Mouse (Mus musculus) intestine, embryonic 14.5 days (tissue): ENCODE measurements around the gene Sptbn2. TPM values are rescaled to one million over a fixed set of nuclear protein-coding genes. Genes with fewer than 3 reads are reported as not detected.

ENCODE experiments used
- ATAC-seq: fragments of 200-750 bp; cut with Nextera tagmentation; replicated peaks from 2 replicates; pipeline ENCODE4 v1.8.0; 2017; ENCODE audit warnings: low read depth, moderate number of reproducible peaks, moderate TSS enrichment, moderate library complexity; ENCODE audit not compliant: low FRiP score, low TSS enrichment
- DNase-seq: peaks from one replicate; pipeline ENCODE4 v3.0.0-alpha.2; 2018; ENCODE audit warnings: low spot score
- H3K27ac ChIP-seq: fragments of 300-500 bp; sonication (generic); 2 replicates; pipeline ENCODE4 v1.5.1; 2014; ENCODE audit warnings: low read depth, mild to moderate bottlenecking, control low read depth
- H3K27me3 ChIP-seq: fragments of 300-500 bp; sonication (generic); replicated peaks from 2 replicates; pipeline ENCODE4 v1.6.1; 2014; ENCODE audit warnings: low read length, control low read depth; ENCODE audit not compliant: control insufficient read depth, insufficient read depth
- H3K36me3 ChIP-seq: fragments of 300-500 bp; sonication (generic); 2 replicates; pipeline ENCODE4 v1.6.1; 2014; ENCODE audit warnings: low read length, control low read depth; ENCODE audit not compliant: control insufficient read depth, insufficient read depth
- H3K4me1 ChIP-seq: fragments of 300-500 bp; sonication (generic); replicated peaks from 2 replicates; pipeline ENCODE4 v1.6.1; 2014; ENCODE audit warnings: low read length, control low read depth, mixed read lengths; ENCODE audit not compliant: control insufficient read depth, insufficient read depth
- H3K4me2 ChIP-seq: fragments of 300-500 bp; sonication (generic); 2 replicates; pipeline ENCODE4 v1.6.1; 2014; ENCODE audit warnings: low read length
- H3K4me3 ChIP-seq: fragments of 300-500 bp; sonication (generic); 2 replicates; pipeline ENCODE4 v1.5.1; 2014; ENCODE audit warnings: low read depth, low read length, control low read depth, mixed read lengths
- H3K9ac ChIP-seq: fragments of 300-500 bp; sonication (generic); 2 replicates; pipeline ENCODE4 v1.6.1; 2014; ENCODE audit warnings: mild to moderate bottlenecking, low read length
- H3K9me3 ChIP-seq: fragments of 300-500 bp; sonication (generic); 2 replicates; pipeline ENCODE4 v1.6.1; 2016; ENCODE audit warnings: low read length, control low read depth; ENCODE audit not compliant: control insufficient read depth
- WGBS: fragments of 180-500 bp; shearing (Covaris S2); extraction: QIAGEN DNeasy Blood & Tissue Kit; methylation state at CpG from one replicate; pipeline ENCODE4 v1.1.7; 2014; 5-methylcytosine and 5-hydroxymethylcytosine counted together
- polyA plus RNA-seq: library from polyadenylated mRNA; unstranded; fragments of >200 nt; fragmentation: Nextera tagmentation; extraction: Ambion mirVana; gene quantifications from 2 replicates; pipeline ENCODE4 v1.2.1, GENCODE M21; 2014

Gene Sptbn2
- polyA plus RNA-seq, 1 experiment from 2014 or later, result 2.1 TPM

GRCm38 (mm10) chr19:4699821-4700220, 11.1 kb upstream of the Sptbn2 start:
- no peak overlapping the region for H3K4me2 ChIP-seq
- no peak overlapping the region for H3K4me3 ChIP-seq
- no peaks in the 10 kb centered on the region for H3K9me3 ChIP-seq
- H3K9ac ChIP-seq, result no peak overlapping the region
- H3K27me3 ChIP-seq, result peaks cover 42% of the 10 kb centered on the region
- ATAC-seq (no peak), DNase-seq (no peak)
- 47% methylated on average over 5 of the region's 5 CpGs for WGBS
- H3K4me1 ChIP-seq, result peaks cover 9% of the 10 kb centered on the region; the same call in 1 of the 2 replicates
- no peak overlapping the region for H3K27ac ChIP-seq
- no peaks in the 10 kb centered on the region for H3K36me3 ChIP-seq

- peaks cover 42% of the 10 kb centered on the region for H3K27me3 ChIP-seq
- WGBS, result 67% methylated on average over 8 of the region's 8 CpGs
- H3K9ac ChIP-seq, result no peak overlapping the region
- H3K9me3 ChIP-seq, result no peaks in the 10 kb centered on the region
- no peaks in the 10 kb centered on the region for H3K36me3 ChIP-seq
- H3K27ac ChIP-seq, result no peak overlapping the region
- DNase-seq, result no peak
- no peak overlapping the region for H3K4me3 ChIP-seq
- ATAC-seq, result no peak
- no peak overlapping the region for H3K4me2 ChIP-seq
- peaks cover 9% of the 10 kb centered on the region; the same call in 1 of the 2 replicates for H3K4me1 ChIP-seq
These were observed 10.3 kb upstream of the Sptbn2 start for GRCm38 (mm10) chr19:4700656-4701055.

GRCm38 (mm10) chr19:4701221-4701620, 9.7 kb upstream of the Sptbn2 start:
- WGBS, result 55% methylated on average over 7 of the region's 7 CpGs

GRCm38 (mm10) chr19:4708765-4709164, 2.2 kb upstream of the Sptbn2 start:
- Histone ChIP-seq H3K27me3 (peaks cover 42% of the 10 kb centered on the region), H3K9ac (no peak overlapping the region), H3K9me3 (no peaks in the 10 kb centered on the region), H3K4me1 (0 out of 2 replicates have a peak, but pooled peaks cover 2% of the 10 kb centered on the region), H3K4me2 (no peak overlapping the region), H3K36me3 (no peaks in the 10 kb centered on the region), H3K4me3 (no peak overlapping the region), H3K27ac (no peak overlapping the region)
- WGBS, result 80% methylated on average over 10 of the region's 10 CpGs
- no peak for ATAC-seq
- DNase-seq, result no peak

More at GRCm38 (mm10) chr19:4701221-4701620, 9.7 kb upstream of the Sptbn2 start:
- Histone ChIP-seq H3K4me1 (peaks cover 9% of the 10 kb centered on the region; the same call in 1 of the 2 replicates), H3K9me3 (no peaks in the 10 kb centered on the region), H3K36me3 (no peaks in the 10 kb centered on the region), H3K4me2 (no peak overlapping the region), H3K4me3 (no peak overlapping the region), H3K9ac (no peak overlapping the region), H3K27ac (no peak overlapping the region), H3K27me3 (peaks cover 42% of the 10 kb centered on the region)
- no peak for DNase-seq
- no peak for ATAC-seq

- ATAC-seq (peak; percentile 55; the same call in 1 of the 2 replicates), DNase-seq (peak; percentile 66)
- 1% methylated on average over 61 of the region's 65 CpGs for WGBS
- H3K4me3 ChIP-seq, result peak overlapping the region; percentile 61
- no peaks in the 10 kb centered on the region for H3K36me3 ChIP-seq
- H3K27ac ChIP-seq, result no peak overlapping the region
- H3K9ac ChIP-seq, result peak overlapping the region; percentile 57
- 0 out of 2 replicates have a peak, but pooled peaks cover 2% of the 10 kb centered on the region for H3K4me1 ChIP-seq
- peak overlapping the region; percentile 99 for H3K4me2 ChIP-seq
- H3K27me3 ChIP-seq, result peaks cover 54% of the 10 kb centered on the region
- H3K9me3 ChIP-seq, result no peaks in the 10 kb centered on the region
These were observed 711 bp downstream of the Sptbn2 start for GRCm38 (mm10) chr19:4711601-4712155.

- H3K9me3 ChIP-seq, result no peaks in the 10 kb centered on the region
- peak; percentile 73 for DNase-seq
- no peaks in the 10 kb centered on the region for H3K36me3 ChIP-seq
- no peak overlapping the region for H3K27ac ChIP-seq
- ATAC-seq, result peak; percentile 15; the same call in 1 of the 2 replicates
- peak overlapping the region; percentile 57 for H3K9ac ChIP-seq
- 0 out of 2 replicates have a peak, but pooled peaks cover 2% of the 10 kb centered on the region for H3K4me1 ChIP-seq
- peak overlapping the region; percentile 61 for H3K4me3 ChIP-seq
- under 1% methylated on average over 59 of the region's 60 CpGs for WGBS
- H3K4me2 ChIP-seq, result peak overlapping the region; percentile 99
- H3K27me3 ChIP-seq, result peaks cover 54% of the 10 kb centered on the region
These were observed 1.3 kb downstream of the Sptbn2 start for GRCm38 (mm10) chr19:4712156-4712780.

GRCm38 (mm10) chr19:4712781-4713526, 2.0 kb downstream of the Sptbn2 start:
- no peak for ATAC-seq
- DNase-seq, result no peak
- no peak overlapping the region for H3K9ac ChIP-seq
- peak overlapping the region; percentile 61 for H3K4me3 ChIP-seq
- H3K27me3 ChIP-seq, result peaks cover 54% of the 10 kb centered on the region
- H3K36me3 ChIP-seq, result no peaks in the 10 kb centered on the region
- WGBS, result 49% methylated on average over 13 of the region's 13 CpGs
- 0 out of 2 replicates have a peak, but pooled peaks cover 2% of the 10 kb centered on the region for H3K4me1 ChIP-seq
- no peaks in the 10 kb centered on the region for H3K9me3 ChIP-seq
- H3K27ac ChIP-seq, result no peak overlapping the region
- H3K4me2 ChIP-seq, result peak overlapping the region; percentile 99

GRCm38 (mm10) chr19:4713886-4714285, 2.9 kb downstream of the Sptbn2 start:
- ATAC-seq (no peak), DNase-seq (no peak)
- Histone ChIP-seq H3K4me1 (0 out of 2 replicates have a peak, but pooled peaks cover 2% of the 10 kb centered on the region), H3K4me3 (no peak overlapping the region), H3K27me3 (peaks cover 54% of the 10 kb centered on the region), H3K4me2 (no peak overlapping the region), H3K9ac (no peak overlapping the region), H3K9me3 (no peaks in the 10 kb centered on the region), H3K36me3 (no peaks in the 10 kb centered on the region), H3K27ac (no peak overlapping the region)
- 63% methylated on average over 3 of the region's 3 CpGs for WGBS
